Mouse (Mus musculus): ENCODE measurements at regions not wholly inside any gene's neighbourhood (a gene's known extent, or its start where the extent isn't known, plus 50 kb on each side); places are given as distances from the start of the nearest gene placed in this dataset.

- DNase-seq (ENCODE audit: low read depth, low spot score), result no peak
These were observed 1299.3 kb downstream of the Zfp704 start for GRCm38 (mm10) chr3:8310379-8311128.

- peak; percentile 77 for DNase-seq (ENCODE audit: low read depth, low spot score)
These were observed 1302.6 kb downstream of the Zfp704 start for GRCm38 (mm10) chr3:8307296-8307695.

GRCm38 (mm10) chr3:8304784-8305183 lies 1305.1 kb downstream of the Zfp704 start:
- peak; percentile 36 for DNase-seq (ENCODE audit: low read depth, low spot score)

GRCm38 (mm10) chr3:8293036-8293435 lies 1316.8 kb downstream of the Zfp704 start:
- DNase-seq (ENCODE audit: low read depth, low spot score), result peak; percentile 94

GRCm38 (mm10) chr3:8289558-8289957 lies 1320.3 kb downstream of the Zfp704 start:
- peak; percentile 69 for DNase-seq (ENCODE audit: low read depth, low spot score)

- peak; percentile 47 for DNase-seq (ENCODE audit: low read depth, low spot score)
These were observed 1321.4 kb downstream of the Zfp704 start for GRCm38 (mm10) chr3:8288437-8288836.

- DNase-seq (ENCODE audit: low read depth, low spot score), result no peak
These were observed 1325.0 kb downstream of the Zfp704 start for GRCm38 (mm10) chr3:8284655-8285428.

- DNase-seq (ENCODE audit: low read depth, low spot score), result no peak
These were observed 1327.5 kb downstream of the Zfp704 start for GRCm38 (mm10) chr3:8282411-8282810.

GRCm38 (mm10) chr3:8276661-8277060 lies 1333.2 kb downstream of the Zfp704 start:
- DNase-seq (ENCODE audit: low read depth, low spot score), result no peak

GRCm38 (mm10) chr3:8270935-8271298 lies 1339.0 kb downstream of the Zfp704 start:
- DNase-seq (ENCODE audit: low read depth, low spot score), result peak; percentile 64

- DNase-seq (ENCODE audit: low read depth, low spot score), result peak; percentile 75
These were observed 1339.6 kb downstream of the Zfp704 start for GRCm38 (mm10) chr3:8270009-8270934.

- no peak for DNase-seq (ENCODE audit: low read depth, low spot score)
These were observed 1344.1 kb downstream of the Zfp704 start for GRCm38 (mm10) chr3:8265783-8266182.

GRCm38 (mm10) chr3:8264366-8265033 lies 1345.4 kb downstream of the Zfp704 start:
- no peak for DNase-seq (ENCODE audit: low read depth, low spot score)

- no peak for DNase-seq (ENCODE audit: low read depth, low spot score)
These were observed 1352.6 kb downstream of the Zfp704 start for GRCm38 (mm10) chr3:8257293-8257692.

- peak; percentile 71 for DNase-seq (ENCODE audit: low read depth, low spot score)
These were observed 1357.6 kb downstream of the Zfp704 start for GRCm38 (mm10) chr3:8252311-8252710.

GRCm38 (mm10) chr3:8248911-8249310 lies 1361.0 kb downstream of the Zfp704 start:
- DNase-seq (ENCODE audit: low read depth, low spot score), result no peak

- peak; percentile 75 for DNase-seq (ENCODE audit: low read depth, low spot score)
These were observed 1364.1 kb downstream of the Zfp704 start for GRCm38 (mm10) chr3:8245822-8246221.

- DNase-seq (ENCODE audit: low read depth, low spot score), result peak; percentile 86
These were observed 1364.6 kb downstream of the Zfp704 start for GRCm38 (mm10) chr3:8245195-8245789.

GRCm38 (mm10) chr3:8244526-8245194 lies 1365.2 kb downstream of the Zfp704 start:
- peak; percentile 74 for DNase-seq (ENCODE audit: low read depth, low spot score)
